Mouse (Mus musculus) embryonic facial prominence, embryonic 11.5 days (tissue): ENCODE results near the gene Rasgrp2. TPM values are rescaled to one million over a fixed set of nuclear protein-coding genes. Genes with fewer than 3 reads are reported as not detected.

ENCODE experiments used
- ATAC-seq: fragments of 200-750 bp; cut with Nextera tagmentation; replicated peaks from 2 replicates; pipeline ENCODE4 v1.8.0; 2017; ENCODE audit warnings: low read depth; ENCODE audit not compliant: insufficient number of reproducible peaks, low FRiP score, low TSS enrichment
- DNase-seq: peaks from one replicate; pipeline ENCODE4 v3.0.0-alpha.2; 2015; ENCODE audit warnings: low spot score
- H3K27ac ChIP-seq: fragments of 300-500 bp; sonication (generic); replicated peaks from 2 replicates; pipeline ENCODE4 v1.5.1; 2014; ENCODE audit warnings: mild to moderate bottlenecking, low read depth, low read length, control low read depth
- H3K27me3 ChIP-seq: fragments of 300-500 bp; sonication (generic); 2 replicates; pipeline ENCODE4 v1.6.1; 2014; ENCODE audit warnings: mild to moderate bottlenecking, low read length, moderate library complexity, mixed read lengths; ENCODE audit not compliant: control insufficient read depth, insufficient read depth
- H3K36me3 ChIP-seq: fragments of 300-500 bp; sonication (generic); replicated peaks from 2 replicates; pipeline ENCODE4 v1.6.1; 2014; ENCODE audit warnings: low read depth, mild to moderate bottlenecking, low read length, moderate library complexity, mixed read lengths; ENCODE audit not compliant: control insufficient read depth, insufficient read depth
- H3K4me1 ChIP-seq: fragments of 300-500 bp; sonication (generic); 2 replicates; pipeline ENCODE4 v1.6.1; 2014; ENCODE audit warnings: low read length, mixed read lengths; ENCODE audit not compliant: control insufficient read depth, insufficient read depth
- H3K4me2 ChIP-seq: fragments of 300-500 bp; sonication (generic); 2 replicates; pipeline ENCODE4 v1.6.1; 2014; ENCODE audit warnings: low read depth, mild to moderate bottlenecking, control low read depth, low read length, moderate library complexity
- H3K4me3 ChIP-seq: fragments of 300-500 bp; sonication (generic); 2 replicates; pipeline ENCODE4 v1.5.1; 2014; ENCODE audit warnings: low read depth, low read length, control low read depth
- H3K9ac ChIP-seq: fragments of 300-500 bp; sonication (generic); replicated peaks from 2 replicates; pipeline ENCODE4 v1.6.1; 2014; ENCODE audit warnings: mild to moderate bottlenecking, control low read depth, low read length
- H3K9me3 ChIP-seq: fragments of 300-500 bp; sonication (generic); replicated peaks from 2 replicates; pipeline ENCODE4 v1.6.1; 2016; ENCODE audit warnings: mild to moderate bottlenecking, low read length, inconsistent platforms, mixed read lengths; ENCODE audit not compliant: control insufficient read depth
- WGBS: fragments of 180-500 bp; shearing (Covaris S2); extraction: QIAGEN DNeasy Blood & Tissue Kit; methylation state at CpG from one replicate; pipeline ENCODE4 v1.1.7; 2014; 5-methylcytosine and 5-hydroxymethylcytosine counted together
- polyA plus RNA-seq: library from polyadenylated mRNA; unstranded; fragments of >200 nt; fragmentation: Nextera tagmentation; extraction: Ambion mirVana; gene quantifications from 2 replicates; pipeline ENCODE4 v1.2.1, GENCODE M21; 2014

Gene Rasgrp2
- polyA plus RNA-seq, 1 experiment from 2014 or later: 15.6 TPM

DNA sequence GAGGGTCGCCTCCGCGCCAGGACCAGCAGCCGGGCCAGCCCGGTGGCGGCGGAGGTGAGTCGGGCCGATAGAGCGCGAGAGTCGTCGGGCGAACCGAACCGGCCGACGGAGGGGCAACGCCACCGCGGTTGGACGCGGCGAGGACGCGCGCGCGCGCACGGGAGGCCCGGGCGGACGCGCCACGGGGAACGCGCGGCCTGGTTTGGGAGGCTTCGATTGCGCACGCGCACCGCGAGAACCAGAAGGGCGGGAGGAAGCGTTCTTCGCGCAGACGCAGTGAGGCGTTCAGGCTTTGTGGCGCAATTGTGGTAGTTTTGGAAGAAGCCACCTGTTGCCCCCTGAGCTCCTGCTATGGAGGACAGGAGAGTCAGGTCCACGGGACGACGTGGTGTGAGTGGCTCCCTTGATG is 34.8 kb upstream of the Rasgrp2 start:
- peaks cover 10% of the 10 kb centered on the region for H3K36me3 ChIP-seq
- H3K9me3 ChIP-seq: no peaks in the 10 kb centered on the region
- under 1% methylated on average over 55 of the region's 55 CpGs for WGBS
- DNase-seq: peak; percentile 92
- H3K4me1 ChIP-seq: no peaks in the 10 kb centered on the region
- H3K9ac ChIP-seq: peak overlapping the region; percentile 96
- ATAC-seq: no peak
- H3K27ac ChIP-seq: peak overlapping the region; percentile 98
- H3K4me2 ChIP-seq: peak overlapping the region; percentile 55
- peak overlapping the region; percentile 98 for H3K4me3 ChIP-seq
- H3K27me3 ChIP-seq: no peaks in the 10 kb centered on the region

DNA sequence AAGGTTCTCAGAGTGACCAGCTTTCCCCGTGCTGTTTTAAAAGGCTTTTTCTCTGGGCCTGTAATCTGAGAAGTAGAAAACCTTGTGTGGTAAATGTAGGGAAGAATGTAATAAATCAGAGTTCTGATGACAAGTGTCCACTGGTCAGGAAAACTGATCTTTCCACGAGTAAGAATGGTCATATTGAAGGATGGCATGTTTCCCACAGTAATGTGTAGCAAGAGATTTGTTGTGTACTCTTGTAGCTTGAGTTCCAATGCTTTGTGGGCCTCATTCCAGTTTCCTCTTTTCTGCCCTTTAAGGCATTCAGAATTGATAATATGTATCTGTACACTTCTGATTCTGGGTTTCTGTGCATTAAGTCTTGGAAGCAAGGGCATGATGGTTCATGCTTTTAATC is 34.3 kb upstream of the Rasgrp2 start:
- Histone ChIP-seq H3K36me3 (peaks cover 12% of the 10 kb centered on the region), H3K4me1 (no peaks in the 10 kb centered on the region), H3K27ac (no peak overlapping the region), H3K4me3 (peak overlapping the region; percentile 98), H3K9me3 (no peaks in the 10 kb centered on the region), H3K4me2 (peak overlapping the region; percentile 55), H3K27me3 (no peaks in the 10 kb centered on the region), H3K9ac (peak overlapping the region; percentile 96)
- DNase-seq (no peak), ATAC-seq (no peak)
- WGBS: 2% methylated on average over 2 of the region's 2 CpGs

DNA sequence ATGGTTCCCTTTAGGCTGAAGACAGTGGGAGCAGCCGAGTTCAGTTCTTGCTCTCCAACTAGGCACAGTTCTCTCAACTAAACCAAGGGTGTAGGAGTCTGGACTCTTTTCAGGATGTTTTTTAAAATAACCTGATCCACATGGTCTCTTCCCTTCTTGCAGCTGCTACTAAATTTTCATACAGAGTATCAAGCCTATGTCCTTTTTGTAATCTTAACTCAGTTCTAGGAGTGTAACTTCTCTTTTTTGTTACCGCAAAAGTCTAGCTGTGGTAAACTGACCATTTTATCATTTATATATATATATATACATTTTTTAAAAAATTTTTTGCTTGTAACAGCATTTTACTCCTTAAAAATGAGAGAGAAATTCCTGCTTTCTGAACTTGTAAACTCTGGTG is 29.0 kb upstream of the Rasgrp2 start:
- Histone ChIP-seq H3K9ac (no peak overlapping the region), H3K4me2 (no peak overlapping the region), H3K4me3 (no peak overlapping the region), H3K36me3 (peaks cover 47% of the 10 kb centered on the region), H3K27ac (no peak overlapping the region), H3K4me1 (no peaks in the 10 kb centered on the region), H3K27me3 (no peaks in the 10 kb centered on the region), H3K9me3 (no peaks in the 10 kb centered on the region)
- WGBS: 85% methylated on average over 2 of the region's 2 CpGs
- no peak for DNase-seq
- no peak for ATAC-seq

DNA sequence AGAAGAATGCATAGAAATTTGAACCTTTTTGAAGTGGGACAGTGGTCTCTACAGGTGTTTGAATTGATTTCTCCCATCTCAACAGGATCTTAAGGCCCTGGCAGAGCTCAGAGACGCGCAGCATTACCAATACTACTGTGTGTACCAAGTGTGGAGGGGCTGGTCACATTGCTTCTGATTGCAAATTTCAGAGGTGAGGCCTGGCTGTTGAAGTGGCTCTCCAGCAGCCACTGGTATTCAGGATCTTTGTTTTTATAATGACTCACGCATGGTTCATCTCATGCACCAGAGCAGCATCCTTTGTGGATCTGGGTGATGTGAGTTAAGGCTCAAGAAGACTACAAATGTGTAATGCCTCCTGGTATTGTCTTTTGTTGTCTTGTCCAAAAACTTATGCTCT is 26.7 kb upstream of the Rasgrp2 start:
- 87% methylated on average over 3 of the region's 3 CpGs for WGBS
- H3K4me3 ChIP-seq: no peak overlapping the region
- H3K9ac ChIP-seq: no peak overlapping the region
- no peaks in the 10 kb centered on the region for H3K27me3 ChIP-seq
- ATAC-seq (no peak), DNase-seq (no peak)
- no peaks in the 10 kb centered on the region for H3K4me1 ChIP-seq
- H3K9me3 ChIP-seq: no peaks in the 10 kb centered on the region
- H3K27ac ChIP-seq: no peak overlapping the region
- H3K36me3 ChIP-seq: peaks cover 53% of the 10 kb centered on the region
- H3K4me2 ChIP-seq: no peak overlapping the region

DNA sequence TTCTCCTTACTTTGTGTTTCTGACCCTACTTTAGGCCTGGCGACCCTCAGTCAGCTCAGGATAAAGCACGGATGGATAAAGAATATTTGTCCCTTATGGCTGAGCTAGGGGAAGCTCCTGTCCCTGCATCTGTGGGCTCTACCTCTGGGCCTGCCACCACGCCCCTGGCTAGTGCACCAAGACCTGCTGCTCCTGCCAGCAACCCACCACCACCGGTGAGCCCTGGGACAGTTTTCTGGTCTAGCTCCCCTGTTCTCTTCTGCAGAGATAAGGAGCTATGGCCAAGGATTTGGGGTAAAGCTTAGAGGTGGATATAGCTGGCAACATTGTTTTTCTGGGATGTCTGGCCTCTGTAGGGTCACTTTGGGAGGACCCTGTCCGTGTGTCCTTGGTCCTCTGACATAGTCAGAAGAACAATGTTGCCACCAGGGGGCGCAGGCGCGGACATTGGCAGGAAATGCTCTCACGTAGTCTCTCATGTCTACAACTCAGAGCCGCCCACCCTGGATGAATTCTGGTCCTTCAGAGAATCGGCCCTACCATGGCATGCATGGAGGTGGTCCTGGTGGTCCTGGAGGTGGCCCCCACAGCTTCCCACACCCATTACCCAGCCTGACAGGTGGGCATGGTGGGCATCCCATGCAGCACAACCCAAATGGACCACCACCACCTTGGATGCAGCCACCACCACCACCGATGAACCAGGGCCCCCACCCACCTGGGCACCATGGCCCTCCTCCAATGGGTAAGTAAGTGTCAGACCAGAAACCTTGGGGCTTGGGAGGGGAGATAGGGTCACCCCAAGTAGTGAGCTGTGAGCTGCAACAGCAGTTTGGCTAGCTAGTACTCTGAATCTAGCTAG is 25.4 kb upstream of the Rasgrp2 start:
- Histone ChIP-seq H3K4me1 (no peaks in the 10 kb centered on the region), H3K9me3 (no peaks in the 10 kb centered on the region), H3K4me2 (no peak overlapping the region), H3K4me3 (no peak overlapping the region), H3K36me3 (peaks cover 58% of the 10 kb centered on the region), H3K27me3 (no peaks in the 10 kb centered on the region), H3K27ac (no peak overlapping the region), H3K9ac (no peak overlapping the region)
- ATAC-seq: no peak
- WGBS: 75% methylated on average over 12 of the region's 12 CpGs
- peak; percentile 80 for DNase-seq

DNA sequence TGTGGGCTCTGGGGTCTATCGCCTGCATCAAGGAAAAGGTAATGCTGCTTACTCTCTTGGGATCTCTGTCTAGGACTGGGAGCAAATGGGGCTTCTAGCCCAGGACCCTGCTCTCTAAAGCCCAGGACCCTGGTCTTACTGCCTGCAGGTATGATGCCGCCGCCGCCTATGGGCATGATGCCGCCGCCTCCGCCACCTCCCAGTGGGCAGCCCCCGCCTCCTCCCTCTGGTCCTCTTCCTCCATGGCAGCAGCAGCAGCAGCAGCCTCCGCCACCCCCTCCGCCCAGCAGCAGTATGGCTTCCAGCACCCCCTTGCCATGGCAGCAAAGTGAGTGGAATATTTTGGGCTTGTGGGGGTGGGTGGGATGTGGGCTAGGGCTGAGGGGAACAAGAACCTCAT is 24.6 kb upstream of the Rasgrp2 start:
- H3K9me3 ChIP-seq: no peaks in the 10 kb centered on the region
- 99% methylated on average over 10 of the region's 10 CpGs for WGBS
- no peak overlapping the region for H3K4me2 ChIP-seq
- ATAC-seq (no peak), DNase-seq (no peak)
- no peak overlapping the region for H3K4me3 ChIP-seq
- no peak overlapping the region for H3K9ac ChIP-seq
- no peak overlapping the region for H3K27ac ChIP-seq
- H3K36me3 ChIP-seq: peaks cover 55% of the 10 kb centered on the region
- no peaks in the 10 kb centered on the region for H3K27me3 ChIP-seq
- H3K4me1 ChIP-seq: no peaks in the 10 kb centered on the region

DNA sequence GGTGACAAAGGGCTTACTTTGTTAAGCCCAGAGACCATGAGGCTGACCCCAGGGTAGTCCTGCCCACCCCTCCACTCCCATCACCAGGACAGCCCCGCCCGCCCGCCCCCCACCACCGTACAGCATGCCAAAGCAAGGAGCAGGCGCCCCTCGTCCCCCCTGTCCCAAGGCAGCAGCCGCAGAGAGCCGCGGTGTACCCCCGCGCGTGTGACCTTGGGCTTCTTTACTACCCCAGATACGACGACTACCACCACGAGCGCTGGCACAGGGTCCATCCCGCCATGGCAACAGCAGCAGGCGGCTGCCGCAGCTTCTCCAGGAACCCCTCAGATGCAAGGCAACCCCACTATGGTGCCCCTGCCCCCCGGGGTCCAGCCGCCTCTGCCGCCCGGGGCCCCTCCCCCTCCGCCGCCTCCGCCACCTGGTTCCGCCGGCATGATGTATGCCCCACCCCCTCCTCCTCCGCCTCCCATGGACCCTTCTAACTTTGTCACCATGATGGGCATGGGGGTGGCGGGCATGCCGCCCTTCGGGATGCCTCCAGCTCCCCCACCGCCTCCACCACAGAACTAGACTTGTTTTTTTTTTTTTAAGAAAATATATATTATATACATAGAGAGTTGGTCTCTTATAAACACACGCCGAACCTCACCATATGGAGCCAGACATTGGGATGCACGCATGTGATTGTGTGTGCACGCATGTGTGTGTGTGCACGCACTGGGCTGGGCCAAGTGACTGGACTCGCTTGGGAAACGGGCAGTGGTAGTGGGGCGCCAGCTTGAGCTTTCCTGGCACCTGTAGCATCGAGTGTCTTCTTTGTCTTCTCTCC is 23.5 kb upstream of the Rasgrp2 start:
- peaks cover 52% of the 10 kb centered on the region for H3K36me3 ChIP-seq
- no peak overlapping the region for H3K4me3 ChIP-seq

DNA sequence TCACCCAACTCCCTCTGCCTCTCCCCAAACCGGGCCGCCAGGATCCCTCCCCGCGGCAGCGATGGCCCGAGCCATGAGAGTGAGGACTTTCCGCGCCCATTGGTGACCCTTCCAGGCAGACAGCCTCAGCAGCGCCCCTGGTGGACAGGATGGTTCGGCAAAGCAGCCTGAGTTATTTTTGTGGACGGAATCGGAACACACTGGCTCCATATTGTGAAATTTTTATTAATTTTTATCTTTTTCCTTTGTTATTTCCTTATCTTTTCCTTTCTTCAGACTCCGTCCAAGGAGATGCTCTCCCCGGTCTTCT is 22.9 kb upstream of the Rasgrp2 start:
- no peaks in the 10 kb centered on the region for H3K27me3 ChIP-seq
- no peak overlapping the region for H3K4me3 ChIP-seq
- WGBS: 84% methylated on average over 14 of the region's 14 CpGs
- no peak overlapping the region for H3K9ac ChIP-seq
- H3K36me3 ChIP-seq: peaks cover 47% of the 10 kb centered on the region
- no peak overlapping the region for H3K4me2 ChIP-seq
- H3K27ac ChIP-seq: no peak overlapping the region
- H3K4me1 ChIP-seq: no peaks in the 10 kb centered on the region
- no peaks in the 10 kb centered on the region for H3K9me3 ChIP-seq
- peak; percentile 51 for DNase-seq
- ATAC-seq: no peak

More for the DNA sequence above, 23.5 kb upstream of the Rasgrp2 start:
- Histone ChIP-seq H3K9ac (no peak overlapping the region), H3K27me3 (no peaks in the 10 kb centered on the region), H3K4me2 (no peak overlapping the region), H3K9me3 (no peaks in the 10 kb centered on the region), H3K27ac (no peak overlapping the region), H3K4me1 (no peaks in the 10 kb centered on the region)
- WGBS: 89% methylated on average over 41 of the region's 42 CpGs
- ATAC-seq (no peak; the same call in 1 of the 2 replicates), DNase-seq (no peak)
